Mouse (Mus musculus) layer of hippocampus, adult 9-10 months (tissue): ENCODE measurements around the gene Sec22c.

Experiments
- DNase-seq: peaks from one replicate; pipeline ENCODE4 v3.0.0; 2022; ENCODE audit warnings: low spot score

The Sec22c gene

GRCm38 (mm10) chr9:121647026-121647425, 58.3 kb downstream of the Sec22c start:
- DNase-seq, result no peak

- no peak for DNase-seq
Measured at GRCm38 (mm10) chr9:121644855-121645254, 60.4 kb downstream of the Sec22c start.

- no peak for DNase-seq
Measured at GRCm38 (mm10) chr9:121642401-121643181, 62.7 kb downstream of the Sec22c start, which contains the start of gene Vipr1. Gene Vipr1, plus strand, starts transcription at chr9:121642716.

GRCm38 (mm10) chr9:121642001-121642400, 63.3 kb downstream of the Sec22c start, which contains the start of gene Lyzl4:
Gene Lyzl4, minus strand, starts transcription at chr9:121642096.
- peak; percentile 49 for DNase-seq

- DNase-seq, result no peak
Measured at GRCm38 (mm10) chr9:121641235-121641915, 63.9 kb downstream of the Sec22c start.

- DNase-seq, result no peak
Measured at GRCm38 (mm10) chr9:121639790-121640189, 65.5 kb downstream of the Sec22c start.

- no peak for DNase-seq
Measured at GRCm38 (mm10) chr9:121635835-121636576, 69.3 kb downstream of the Sec22c start.

- DNase-seq, result no peak
Measured at GRCm38 (mm10) chr9:121633306-121633705, 72.0 kb downstream of the Sec22c start.

- DNase-seq, result no peak
Measured at GRCm38 (mm10) chr9:121632891-121633290, 72.4 kb downstream of the Sec22c start.

- no peak for DNase-seq
Measured at GRCm38 (mm10) chr9:121631946-121632345, 73.3 kb downstream of the Sec22c start.

GRCm38 (mm10) chr9:121630627-121631026, 74.7 kb downstream of the Sec22c start:
- no peak for DNase-seq
